Mouse (Mus musculus) kidney, postnatal 14 days (tissue): ENCODE measurements around the gene Cyp19a1.

Source experiments
- DNase-seq: peaks from one replicate; pipeline ENCODE4 v3.0.0; 2022; ENCODE audit warnings: mixed read lengths

Gene Cyp19a1

GRCm38 (mm10) chr9:54168425-54168824 is 99.5 kb downstream of the Cyp19a1 start:
- DNase-seq: no peak

GRCm38 (mm10) chr9:54163117-54163516 is 104.8 kb downstream of the Cyp19a1 start:
- DNase-seq: peak; percentile 23

GRCm38 (mm10) chr9:54153679-54154078 is 114.2 kb downstream of the Cyp19a1 start:
- DNase-seq: no peak

GRCm38 (mm10) chr9:54139191-54139590 is 128.7 kb downstream of the Cyp19a1 start:
- peak; percentile 33 for DNase-seq
